Mouse (Mus musculus): ENCODE results near the gene Fth1. TPM values are rescaled to one million over a fixed set of nuclear protein-coding genes. Genes with fewer than 3 reads are reported as not detected.

The Fth1 gene
- polyA plus RNA-seq, 1 experiment from 2014 or later = 1,524 TPM

- 81% methylated on average over 5 of the region's 5 CpGs for WGBS
- Histone ChIP-seq H3K27me3 (ENCODE audit: control insufficient read depth, insufficient read depth, low read length) (no peaks in the 10 kb centered on the region), H3K36me3 (ENCODE audit: control insufficient read depth, insufficient read depth, low read length) (no peaks in the 10 kb centered on the region), H3K27ac (ENCODE audit: low read length) (no peak overlapping the region), H3K9me3 (ENCODE audit: control insufficient read depth, low read depth, low read length) (no peaks in the 10 kb centered on the region), H3K4me1 (ENCODE audit: control insufficient read depth, insufficient read depth, low read length) (peaks cover 10% of the 10 kb centered on the region), H3K4me3 (ENCODE audit: low read depth, low read length) (no peak overlapping the region), H3K9ac (replicated peaks; ENCODE audit: low read depth, low read length) (no peak overlapping the region), H3K4me2 (replicated peaks; ENCODE audit: low read depth, low read length) (no peak overlapping the region)
- ATAC-seq (ENCODE audit: insufficient number of reproducible peaks, insufficient read depth, low FRiP score, low read depth) = no peak
Observed at GRCm38 (mm10) chr19:10034356-10034755, 54.0 kb downstream of the Fth1 start.

Other genes with a start within 250 kb of the Fth1 start
- not detected in 2 replicates for gene Scgb2a2, start 133.0 kb upstream of the Fth1 start, polyA plus RNA-seq (2014; fragmentation: Nextera tagmentation; extraction: Ambion mirVana)
- 84.9 and 86.6 TPM in 2 replicates for gene Incenp, start 81.0 kb upstream of the Fth1 start, polyA plus RNA-seq (2014; fragmentation: Nextera tagmentation; extraction: Ambion mirVana)
- 0.35 and 0.72 TPM in 2 replicates for gene Best1, start 21.0 kb downstream of the Fth1 start, polyA plus RNA-seq (2014; fragmentation: Nextera tagmentation; extraction: Ambion mirVana)
- gene Rab3il1, start 21.1 kb downstream of the Fth1 start, polyA plus RNA-seq (2014; fragmentation: Nextera tagmentation; extraction: Ambion mirVana) = 26.0 and 28.6 TPM in 2 replicates
- 9.1 and 11.2 TPM in 2 replicates for gene Fads3, start 61.0 kb downstream of the Fth1 start, polyA plus RNA-seq (2014; fragmentation: Nextera tagmentation; extraction: Ambion mirVana)
- 49.1 and 54.5 TPM in 2 replicates for gene Fads2, start 121.1 kb downstream of the Fth1 start, polyA plus RNA-seq (2014; fragmentation: Nextera tagmentation; extraction: Ambion mirVana)
- gene Fads1, start 202.3 kb downstream of the Fth1 start, polyA plus RNA-seq (2014; fragmentation: Nextera tagmentation; extraction: Ambion mirVana) = 112 and 114 TPM in 2 replicates
- 453 and 489 TPM in 2 replicates for gene Tmem258, start 223.4 kb downstream of the Fth1 start, polyA plus RNA-seq (2014; fragmentation: Nextera tagmentation; extraction: Ambion mirVana)
- gene Fen1, start 223.6 kb downstream of the Fth1 start, polyA plus RNA-seq (2014; fragmentation: Nextera tagmentation; extraction: Ambion mirVana) = 65.1 and 70.4 TPM in 2 replicates